Mouse (Mus musculus) heart, postnatal 0 days (tissue): Measurements from ENCODE around the gene Mov10. TPM values are rescaled to one million over a fixed set of nuclear protein-coding genes. Genes with fewer than 3 reads are reported as not detected.

Source experiments
- ATAC-seq: fragments of 200-750 bp; cut with Nextera tagmentation; 2 replicates; pipeline ENCODE4 v1.8.0; 2017; ENCODE audit warnings: low read depth, moderate number of reproducible peaks, moderate library complexity; ENCODE audit not compliant: insufficient read depth
- DNase-seq: peaks from one replicate; pipeline ENCODE4 v3.0.0-alpha.2; 2016; ENCODE audit warnings: low spot score
- H3K27ac ChIP-seq: fragments of 300-500 bp; sonication (generic); 2 replicates; pipeline ENCODE4 v1.5.1; 2014; ENCODE audit warnings: low read depth, mild to moderate bottlenecking
- H3K27me3 ChIP-seq: fragments of 300-500 bp; sonication (generic); 2 replicates; pipeline ENCODE4 v1.6.1; 2014; ENCODE audit warnings: low read length, mixed read lengths; ENCODE audit not compliant: control insufficient read depth, insufficient read depth
- H3K36me3 ChIP-seq: fragments of 300-500 bp; sonication (generic); replicated peaks from 2 replicates; pipeline ENCODE4 v1.6.1; 2014; ENCODE audit warnings: low read length, mixed read lengths; ENCODE audit not compliant: control insufficient read depth, insufficient read depth
- H3K4me1 ChIP-seq: fragments of 300-500 bp; sonication (generic); 2 replicates; pipeline ENCODE4 v1.6.1; 2014; ENCODE audit warnings: antibody characterized with exemption; ENCODE audit not compliant: control insufficient read depth, insufficient read depth
- H3K4me2 ChIP-seq: fragments of 300-500 bp; sonication (generic); 2 replicates; pipeline ENCODE4 v1.6.1; 2014; ENCODE audit warnings: low read depth, mild to moderate bottlenecking, low read length, moderate library complexity
- H3K4me3 ChIP-seq: fragments of 300-500 bp; sonication (generic); 2 replicates; pipeline ENCODE4 v1.5.1; 2014; ENCODE audit warnings: low read depth, low read length
- H3K9ac ChIP-seq: fragments of 300-500 bp; sonication (generic); replicated peaks from 2 replicates; pipeline ENCODE4 v1.6.1; 2014; ENCODE audit warnings: low read depth, low read length, mixed read lengths
- H3K9me3 ChIP-seq: fragments of 300-500 bp; sonication (generic); replicated peaks from 2 replicates; pipeline ENCODE4 v1.6.1; 2016; ENCODE audit warnings: low read length; ENCODE audit not compliant: control insufficient read depth
- CTCF ChIP-seq: IDR thresholded peaks from 2 replicates; pipeline ENCODE4 v1.5.1; 2016; ENCODE audit warnings: antibody characterized with exemption, control low read depth, low read depth
- EP300 ChIP-seq: IDR thresholded peaks from 2 replicates; pipeline ENCODE4 v1.6.1; 2016; ENCODE audit warnings: antibody characterized with exemption, low read depth
- WGBS: fragments of 180-500 bp; shearing (Covaris S2); extraction: QIAGEN DNeasy Blood & Tissue Kit; methylation state at CpG from one replicate; pipeline ENCODE4 v1.1.7; 2014; 5-methylcytosine and 5-hydroxymethylcytosine counted together
- polyA plus RNA-seq: library from polyadenylated mRNA; unstranded; fragments of >200 nt; fragmentation: Nextera tagmentation; extraction: Ambion mirVana; gene quantifications from 2 replicates; pipeline ENCODE4 v1.2.1, GENCODE M21; 2015
- total RNA-seq: library from RNA; depleted of rRNA; stranded (reverse); fragments of >200 nt; gene quantifications from 2 replicates; pipeline ENCODE4 v1.2.3, GENCODE M21; 2014; ENCODE audit warnings: low replicate concordance

Mov10 gene
- total and polyA plus RNA-seq, 2 experiments from 2014 or later = 14.0 to 20.2 TPM

- peaks cover 14% of the 10 kb centered on the region for H3K36me3 ChIP-seq
- H3K9me3 ChIP-seq = no peaks in the 10 kb centered on the region
- H3K9ac ChIP-seq = no peak overlapping the region
- TF ChIP-seq CTCF (no peak), EP300 (no peak)
- 56% methylated on average over 1 of the region's 1 CpGs for WGBS
- DNase-seq = no peak
- no peaks in the 10 kb centered on the region for H3K27me3 ChIP-seq
- H3K4me1 ChIP-seq = peaks cover 26% of the 10 kb centered on the region
- no peak overlapping the region for H3K4me3 ChIP-seq
- no peak overlapping the region for H3K4me2 ChIP-seq
- no peak for ATAC-seq
- no peak overlapping the region for H3K27ac ChIP-seq
Measured at GRCm38 (mm10) chr3:104858560-104858959, 40.2 kb upstream of the Mov10 start.

- TF ChIP-seq CTCF (no peak), EP300 (no peak)
- Histone ChIP-seq H3K36me3 (peaks cover 14% of the 10 kb centered on the region), H3K4me1 (0 out of 2 replicates have a peak, but pooled peaks cover 8% of the 10 kb centered on the region), H3K9me3 (no peaks in the 10 kb centered on the region), H3K27ac (0 out of 2 replicates have a peak overlapping the region, but pooled peaks have one; percentile 15), H3K27me3 (no peaks in the 10 kb centered on the region), H3K4me2 (no peak overlapping the region), H3K9ac (no peak overlapping the region), H3K4me3 (no peak overlapping the region)
- ATAC-seq = no peak
- 71% methylated on average over 1 of the region's 1 CpGs for WGBS
- DNase-seq = no peak
Measured at GRCm38 (mm10) chr3:104856106-104856505, 37.7 kb upstream of the Mov10 start.

- Histone ChIP-seq H3K36me3 (peaks cover 14% of the 10 kb centered on the region), H3K4me1 (0 out of 2 replicates have a peak, but pooled peaks cover 5% of the 10 kb centered on the region)
- TF ChIP-seq EP300 = no peak
- no peak for TF ChIP-seq CTCF
Measured at GRCm38 (mm10) chr3:104854866-104855265, 36.5 kb upstream of the Mov10 start.

GRCm38 (mm10) chr3:104854465-104854864 is 36.1 kb upstream of the Mov10 start:
- H3K9ac ChIP-seq = no peak overlapping the region
- DNase-seq (no peak), ATAC-seq (no peak)
- 0 out of 2 replicates have a peak, but pooled peaks cover 5% of the 10 kb centered on the region for H3K4me1 ChIP-seq
- peaks cover 14% of the 10 kb centered on the region for H3K36me3 ChIP-seq
- no peak overlapping the region for H3K4me3 ChIP-seq
- H3K27me3 ChIP-seq = no peaks in the 10 kb centered on the region
- H3K4me2 ChIP-seq = no peak overlapping the region
- 82% methylated on average over 1 of the region's 1 CpGs for WGBS
- TF ChIP-seq CTCF (no peak), EP300 (no peak)
- no peaks in the 10 kb centered on the region for H3K9me3 ChIP-seq
- no peak overlapping the region for H3K27ac ChIP-seq

More at GRCm38 (mm10) chr3:104854866-104855265, 36.5 kb upstream of the Mov10 start:
- H3K9me3 ChIP-seq = no peaks in the 10 kb centered on the region
- no peak overlapping the region for H3K4me2 ChIP-seq
- H3K27ac ChIP-seq = peak overlapping the region; percentile 43; the same call in 1 of the 2 replicates
- no peaks in the 10 kb centered on the region for H3K27me3 ChIP-seq
- H3K9ac ChIP-seq = no peak overlapping the region
- ATAC-seq = no peak
- no peak for DNase-seq
- no peak overlapping the region for H3K4me3 ChIP-seq

GRCm38 (mm10) chr3:104846601-104847000 is 28.2 kb upstream of the Mov10 start:
- no peak for TF ChIP-seq CTCF
- TF ChIP-seq EP300 = no peak
- H3K36me3 ChIP-seq = peaks cover 40% of the 10 kb centered on the region
- H3K4me2 ChIP-seq = no peak overlapping the region
- H3K4me3 ChIP-seq = no peak overlapping the region
- ATAC-seq (no peak), DNase-seq (no peak)
- no peak overlapping the region for H3K27ac ChIP-seq
- no peak overlapping the region for H3K9ac ChIP-seq
- 0 out of 2 replicates have a peak, but pooled peaks cover 4% of the 10 kb centered on the region for H3K4me1 ChIP-seq
- WGBS = 63% methylated on average over 4 of the region's 4 CpGs
- no peaks in the 10 kb centered on the region for H3K9me3 ChIP-seq
- H3K27me3 ChIP-seq = no peaks in the 10 kb centered on the region

GRCm38 (mm10) chr3:104841049-104841448 is 22.7 kb upstream of the Mov10 start:
- Histone ChIP-seq H3K36me3 (peaks cover 75% of the 10 kb centered on the region), H3K9me3 (no peaks in the 10 kb centered on the region), H3K4me3 (no peak overlapping the region), H3K27me3 (no peaks in the 10 kb centered on the region), H3K27ac (no peak overlapping the region), H3K9ac (no peak overlapping the region), H3K4me1 (no peaks in the 10 kb centered on the region), H3K4me2 (no peak overlapping the region)
- DNase-seq = no peak
- no peak for ATAC-seq
- 93% methylated on average over 5 of the region's 5 CpGs for WGBS
- TF ChIP-seq CTCF (no peak), EP300 (no peak)
